Mouse (Mus musculus) inflammation-experienced regulatory T-cells (primary cell): ENCODE measurements around the gene Proser2. TPM values are rescaled to one million over a fixed set of nuclear protein-coding genes. Genes with fewer than 3 reads are reported as not detected.

Experiments used
- polyA plus RNA-seq, 2 experiments: library from polyadenylated mRNA; unstranded; fragments of 100-300 nt; shearing (Covaris generic); gene quantifications; one replicate each; pipeline ENCODE4 v1.2.1; 2017

The Proser2 gene
- polyA plus RNA-seq, result 1 to 10 TPM in 1 of 2 experiments, under 1 TPM in 1; 0.48 to 2.3 TPM

GRCm38 (mm10) chr2:6129555-6130355 is at the start of gene Proser2:
Gene Proser2 (minus strand): TSS chr2:6130211.

Other genes with a start within 250 kb of the Proser2 start
- 10 to 100 TPM; 20.7 to 23.7 TPM for gene Sec61a2, start 234.8 kb downstream of the Proser2 start, polyA plus RNA-seq
- gene Dhtkd1, start 187.4 kb downstream of the Proser2 start, polyA plus RNA-seq, result 1 to 10 TPM in 1 of 2 experiments, under 1 TPM in 1; 0.64 to 2.1 TPM
- gene Upf2, start 178.7 kb downstream of the Proser2 start, polyA plus RNA-seq, result 10 to 100 TPM; 17.2 to 18.6 TPM
- under 1 TPM; 0.34 to 0.49 TPM for gene Echdc3, start 82.8 kb upstream of the Proser2 start, polyA plus RNA-seq
- 10 to 100 TPM; 21.3 to 22.7 TPM for gene Usp6nl, start 192.5 kb upstream of the Proser2 start, polyA plus RNA-seq